Mouse (Mus musculus) cerebellum, adult 2 months (tissue): Measurements from ENCODE around the gene Atp1a3.

ENCODE experiments used
- CTCF ChIP-seq: fragments of 200-500 bp; IDR thresholded peaks from 2 replicates; pipeline ENCODE4 v1.5.1; 2011; ENCODE audit warnings: low read depth, mild to moderate bottlenecking, control low read depth, low read length, moderate library complexity, borderline replicate concordance; ENCODE audit not compliant: insufficient read depth
- POLR2A ChIP-seq: fragments of 200-500 bp; IDR thresholded peaks from 2 replicates; pipeline ENCODE4 v1.6.1; 2011; ENCODE audit warnings: low read length, control low read depth, borderline replicate concordance; ENCODE audit not compliant: insufficient read depth

- no peak for TF ChIP-seq POLR2A
- no peak for TF ChIP-seq CTCF
These were observed 1.0 kb upstream of the Atp1a3 start for GRCm38 (mm10) chr7:25006586-25007364.
